Mouse (Mus musculus) left cerebral cortex, postnatal 14 days (tissue): ENCODE data around the gene Coro1b. TPM values are rescaled to one million over a fixed set of nuclear protein-coding genes. Genes with fewer than 3 reads are reported as not detected.

Source experiments
- DNase-seq, 2 experiments: peaks; one replicate each; pipeline ENCODE4 v3.0.0; 2021 to 2022; ENCODE audit warnings: low spot score in 2 of 2, mixed read lengths in 1 of 2
- intact Hi-C: fragments of 180-260 bp; cut with DNase I; formaldehyde crosslinking; loops from one replicate; pipeline ENCODE4 v1.15.1; 2025
- total RNA-seq, 2 experiments: library from RNA; stranded (reverse); gene quantifications; 2 replicates each; pipeline ENCODE4 v1.2.3; 2021

The Coro1b gene
- total RNA-seq, 2 experiments from 2014 or later, result 80.7 to 87.5 TPM

DNA sequence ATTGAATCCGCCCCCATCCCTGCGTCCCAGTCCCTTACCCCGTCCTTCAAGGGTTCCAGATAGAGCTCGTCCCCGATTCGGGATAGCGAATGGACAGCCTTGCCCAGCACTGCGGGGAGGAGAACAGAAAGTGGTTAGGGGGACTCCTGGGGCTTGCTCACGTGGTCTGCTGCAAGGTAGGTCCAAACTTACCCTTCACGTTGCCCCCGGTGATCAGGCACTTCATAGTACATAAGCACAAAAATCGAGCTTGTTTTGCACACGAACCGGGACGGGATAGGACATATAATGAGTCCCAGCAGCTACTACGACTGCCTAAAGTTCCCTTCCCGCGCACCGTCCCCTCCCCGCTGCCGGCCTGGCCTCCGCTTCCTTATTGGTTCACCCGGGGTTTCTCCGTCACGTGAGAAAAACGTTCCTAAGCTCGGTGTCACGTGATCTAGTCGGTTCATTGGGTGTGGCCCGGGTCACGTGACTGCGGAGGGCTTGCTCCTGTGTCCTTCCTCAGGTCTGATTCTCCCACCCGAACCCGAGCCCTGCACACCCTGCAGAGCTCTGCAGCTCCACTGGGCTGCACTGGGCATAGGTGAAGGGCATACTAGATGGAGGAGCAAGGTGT is 53.0 kb downstream of the Coro1b start, which contains the start of gene Rad9a:
Gene Rad9a, minus strand, starts transcription at position 372 of the 619 bp plus-strand sequence.
- intact Hi-C loops, result no loop called here
- DNase-seq, result peak; percentile 96 to 98

GRCm38 (mm10) chr19:4202149-4202548 is 53.7 kb downstream of the Coro1b start:
- intact Hi-C loops, result no loop called here
- no peak for DNase-seq

- intact Hi-C loops, result no loop called here
- no peak for DNase-seq
Measured at GRCm38 (mm10) chr19:4203148-4203547, 54.7 kb downstream of the Coro1b start.

Other genes with a start within 250 kb of the Coro1b start
- 10 to 100 TPM; 14.4 to 16.1 TPM for gene Tcirg1, start 241.5 kb upstream of the Coro1b start, total RNA-seq
- 100 to 1,000 TPM; 134 to 149 TPM for gene Ndufs8, start 235.8 kb upstream of the Coro1b start, total RNA-seq
- gene Aldh3b1, start 218.8 kb upstream of the Coro1b start, total RNA-seq, result 1 to 10 TPM; 1.8 to 2.0 TPM
- 10 to 100 TPM; 16.0 to 18.4 TPM for gene Unc93b1, start 213.4 kb upstream of the Coro1b start, total RNA-seq
- under 1 TPM in 1 of 2 experiments, not detected in 1; 0.13 TPM for gene Aldh3b3, start 190.0 kb upstream of the Coro1b start, total RNA-seq
- 1 to 10 TPM; 1.8 to 2.4 TPM for gene Aldh3b2, start 176.3 kb upstream of the Coro1b start, total RNA-seq
- 1 to 10 TPM; 1.8 to 3.1 TPM for gene Acy3, start 162.0 kb upstream of the Coro1b start, total RNA-seq
- not detected for gene Tbx10, start 155.9 kb upstream of the Coro1b start, total RNA-seq
- gene Nudt8, start 148.0 kb upstream of the Coro1b start, total RNA-seq, result 10 to 100 TPM in 1 of 2 experiments, 1 to 10 TPM in 1; 8.5 to 10.3 TPM
- 1 to 10 TPM; 1.2 to 1.6 TPM for gene Gm49405, start 148.0 kb upstream of the Coro1b start, total RNA-seq
- gene Doc2g, start 145.3 kb upstream of the Coro1b start, total RNA-seq, result 1 to 10 TPM; 3.2 to 3.5 TPM
- 100 to 1,000 TPM; 227 to 231 TPM for gene Ndufv1, start 135.8 kb upstream of the Coro1b start, total RNA-seq
- gene Gstp1, start 110.6 kb upstream of the Coro1b start, total RNA-seq, result 100 to 1,000 TPM; 213 to 245 TPM
- 10 to 100 TPM; 22.3 to 24.3 TPM for gene Gstp2, start 102.6 kb upstream of the Coro1b start, total RNA-seq
- not detected for gene Gstp3, start 89.0 kb upstream of the Coro1b start, total RNA-seq
- not detected for gene Cabp2, start 67.0 kb upstream of the Coro1b start, total RNA-seq
- 10 to 100 TPM; 26.4 to 26.7 TPM for gene Cdk2ap2, start 51.4 kb upstream of the Coro1b start, total RNA-seq
- 100 to 1,000 TPM; 225 to 226 TPM for gene Pitpnm1, start 48.6 kb upstream of the Coro1b start, total RNA-seq
- gene Aip, start 22.8 kb upstream of the Coro1b start, total RNA-seq, result 10 to 100 TPM; 83.4 to 94.1 TPM
- not detected for gene Gpr152, start 8.8 kb upstream of the Coro1b start, total RNA-seq
- gene Cabp4, start 4.6 kb upstream of the Coro1b start, total RNA-seq, result under 1 TPM; 0.11 to 0.23 TPM
- gene Ptprcap, start 5.0 kb downstream of the Coro1b start, total RNA-seq, result 1 to 10 TPM; 1.0 to 1.5 TPM
- 10 to 100 TPM; 39.5 to 39.9 TPM for gene Rps6kb2, start 14.7 kb downstream of the Coro1b start, total RNA-seq
- gene Carns1, start 26.9 kb downstream of the Coro1b start, total RNA-seq, result 1 to 10 TPM; 3.8 to 5.9 TPM
- 1 to 10 TPM; 1.6 to 1.8 TPM for gene Tbc1d10c, start 42.7 kb downstream of the Coro1b start, total RNA-seq
- 100 to 1,000 TPM; 323 to 336 TPM for gene Ppp1ca, start 43.4 kb downstream of the Coro1b start, total RNA-seq
- gene Rad9a, start 53.0 kb downstream of the Coro1b start, total RNA-seq, result 1 to 10 TPM; 6.4 to 9.0 TPM
- gene Clcf1, start 65.6 kb downstream of the Coro1b start, total RNA-seq, result 1 to 10 TPM; 1.3 to 1.5 TPM
- gene AC109138.7, start 65.7 kb downstream of the Coro1b start, total RNA-seq, result not detected
- gene Pold4, start 83.3 kb downstream of the Coro1b start, total RNA-seq, result 10 to 100 TPM; 16.2 to 16.9 TPM
- gene Ssh3, start 120.6 kb downstream of the Coro1b start, total RNA-seq, result 10 to 100 TPM; 44.5 to 52.4 TPM
- 10 to 100 TPM; 84.5 to 84.9 TPM for gene Ankrd13d, start 134.5 kb downstream of the Coro1b start, total RNA-seq
- 100 to 1,000 TPM; 165 to 173 TPM for gene Grk2, start 157.6 kb downstream of the Coro1b start, total RNA-seq
- 10 to 100 TPM; 62.1 to 74.9 TPM for gene Kdm2a, start 249.7 kb downstream of the Coro1b start, total RNA-seq